Mouse (Mus musculus): Measurements from ENCODE around the gene Coq6. TPM values are rescaled to one million over a fixed set of nuclear protein-coding genes. Genes with fewer than 3 reads are reported as not detected.

The Coq6 gene
- polyA plus RNA-seq, 1 experiment from 2014 or later = 46.5 TPM

DNA sequence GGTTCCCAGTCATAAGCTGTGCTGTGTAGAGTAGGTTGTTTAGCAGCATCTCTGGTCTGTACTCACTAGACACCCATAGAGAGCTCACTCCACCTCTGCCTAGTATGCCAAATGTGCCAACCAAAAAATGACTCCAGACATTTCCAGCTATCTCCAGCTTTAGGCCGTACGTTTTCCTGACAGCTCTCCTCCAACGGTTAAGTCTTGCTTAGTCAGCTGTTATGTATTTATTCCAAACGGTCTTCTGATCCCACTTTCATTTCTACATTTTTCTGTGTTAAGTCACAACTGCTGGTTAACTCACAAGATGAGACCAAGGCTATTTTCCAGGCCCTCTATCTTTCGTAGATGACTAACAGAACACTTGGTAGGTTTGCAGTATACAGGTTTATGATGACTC lies 37.2 kb downstream of the Coq6 start:
- Histone ChIP-seq H3K4me3 (no peak overlapping the region), H3K36me3 (no peaks in the 10 kb centered on the region), H3K27ac (replicated peaks) (no peak overlapping the region), H3K9ac (replicated peaks) (no peak overlapping the region), H3K4me1 (no peaks in the 10 kb centered on the region), H3K27me3 (no peaks in the 10 kb centered on the region), H3K4me2 (replicated peaks) (no peak overlapping the region), H3K9me3 (no peaks in the 10 kb centered on the region)
- ATAC-seq (ENCODE audit: low FRiP score, low read depth) = no peak
- 89% methylated on average over 5 of the region's 5 CpGs for WGBS

DNA sequence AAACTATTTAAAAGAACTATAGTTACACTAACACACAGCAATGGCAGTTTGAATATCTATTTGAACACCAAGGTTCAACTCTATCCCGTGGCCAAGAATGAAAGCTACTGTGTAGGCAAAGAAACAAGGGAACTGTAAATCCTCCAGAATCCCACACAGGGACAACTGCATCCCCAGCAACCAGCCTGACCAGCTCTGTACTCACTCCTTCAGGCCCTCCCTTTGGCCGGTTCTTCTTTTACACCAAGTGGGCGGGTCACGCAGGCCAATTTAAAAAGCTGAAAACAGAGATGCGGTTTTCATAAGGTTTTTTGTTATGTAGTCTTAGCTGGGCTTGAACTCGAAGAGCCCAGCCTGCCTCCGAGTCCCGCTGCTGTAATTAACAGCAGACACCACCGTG lies 37.7 kb downstream of the Coq6 start:
- H3K27ac ChIP-seq (replicated peaks) = no peak overlapping the region
- no peak overlapping the region for H3K9ac ChIP-seq (replicated peaks)
- H3K9me3 ChIP-seq = no peaks in the 10 kb centered on the region
- no peaks in the 10 kb centered on the region for H3K27me3 ChIP-seq
- no peaks in the 10 kb centered on the region for H3K4me1 ChIP-seq
- WGBS = 83% methylated on average over 9 of the region's 9 CpGs
- no peak overlapping the region for H3K4me2 ChIP-seq (replicated peaks)
- ATAC-seq (ENCODE audit: low FRiP score, low read depth) = no peak
- H3K36me3 ChIP-seq = no peaks in the 10 kb centered on the region
- no peak overlapping the region for H3K4me3 ChIP-seq

DNA sequence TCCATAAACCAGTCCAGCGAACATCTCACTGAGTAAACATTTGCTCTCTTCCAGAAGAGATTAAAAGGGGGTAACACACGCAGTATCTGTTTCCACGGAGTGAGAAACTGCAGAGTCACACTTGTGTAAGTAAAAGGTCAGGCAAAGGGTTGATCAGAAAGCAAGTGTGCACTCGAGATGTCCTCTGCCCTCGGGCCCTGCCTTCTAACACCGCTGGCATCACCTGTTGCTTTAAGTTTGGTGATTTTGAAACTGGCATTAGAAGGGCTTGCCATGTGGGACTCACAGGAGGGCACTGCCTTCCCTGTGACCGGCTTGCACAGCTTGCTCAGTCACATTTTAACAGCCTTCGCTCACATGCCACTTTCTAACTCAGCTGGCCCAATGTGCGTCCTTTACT lies 38.2 kb downstream of the Coq6 start:
- H3K4me2 ChIP-seq (replicated peaks) = no peak overlapping the region
- H3K9me3 ChIP-seq = no peaks in the 10 kb centered on the region
- no peaks in the 10 kb centered on the region for H3K4me1 ChIP-seq
- H3K27me3 ChIP-seq = no peaks in the 10 kb centered on the region
- no peaks in the 10 kb centered on the region for H3K36me3 ChIP-seq
- 81% methylated on average over 9 of the region's 9 CpGs for WGBS
- H3K27ac ChIP-seq (replicated peaks) = no peak overlapping the region
- no peak overlapping the region for H3K9ac ChIP-seq (replicated peaks)
- ATAC-seq (ENCODE audit: low FRiP score, low read depth) = no peak
- no peak overlapping the region for H3K4me3 ChIP-seq

DNA sequence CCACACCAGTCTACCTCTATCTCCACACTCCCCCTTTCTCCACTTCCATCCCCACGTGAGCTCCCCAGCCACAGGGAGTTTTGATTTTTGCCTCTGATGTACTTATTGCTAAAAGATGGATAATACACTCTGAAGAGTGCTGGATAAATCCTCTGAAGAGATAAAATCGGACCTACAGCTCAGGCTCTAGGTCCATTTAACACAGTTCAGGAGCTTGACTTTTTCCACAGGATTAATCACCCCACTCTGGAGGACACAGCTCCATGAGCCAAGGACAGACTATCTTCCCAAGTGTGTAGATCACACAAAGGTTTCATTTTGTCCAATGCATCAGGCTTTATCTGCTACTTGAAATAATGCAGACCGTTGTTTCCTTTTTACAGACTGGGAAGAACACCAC lies 38.6 kb downstream of the Coq6 start:
- H3K27ac ChIP-seq (replicated peaks) = no peak overlapping the region
- no peak for ATAC-seq (ENCODE audit: low FRiP score, low read depth)
- no peaks in the 10 kb centered on the region for H3K4me1 ChIP-seq
- no peak overlapping the region for H3K9ac ChIP-seq (replicated peaks)
- no peaks in the 10 kb centered on the region for H3K9me3 ChIP-seq
- no peak overlapping the region for H3K4me2 ChIP-seq (replicated peaks)
- H3K36me3 ChIP-seq = no peaks in the 10 kb centered on the region
- 87% methylated on average over 3 of the region's 3 CpGs for WGBS
- H3K4me3 ChIP-seq = no peak overlapping the region
- H3K27me3 ChIP-seq = no peaks in the 10 kb centered on the region

DNA sequence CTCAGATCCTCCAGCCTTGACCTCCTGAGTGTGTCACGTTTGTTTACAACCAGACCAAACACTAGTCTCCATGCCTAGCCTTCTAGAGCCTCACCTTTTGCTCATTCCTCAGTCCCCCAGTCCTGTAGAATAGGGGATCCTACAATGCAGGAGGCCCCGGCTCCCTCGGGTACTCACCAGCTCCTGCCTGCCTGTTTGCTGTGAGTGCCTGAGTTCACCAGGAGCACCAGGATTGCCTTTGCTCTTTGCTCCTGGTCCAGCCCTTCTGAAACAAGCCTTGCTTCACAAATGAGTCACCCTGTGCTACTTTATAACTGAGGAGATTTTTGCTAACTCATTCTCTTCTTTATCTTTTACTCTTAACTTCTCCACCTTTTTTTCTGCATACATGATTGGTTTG lies 39.2 kb downstream of the Coq6 start:
- Histone ChIP-seq H3K9ac (replicated peaks) (no peak overlapping the region), H3K27me3 (no peaks in the 10 kb centered on the region), H3K4me1 (no peaks in the 10 kb centered on the region), H3K4me2 (replicated peaks) (no peak overlapping the region), H3K9me3 (no peaks in the 10 kb centered on the region), H3K4me3 (no peak overlapping the region), H3K27ac (replicated peaks) (no peak overlapping the region), H3K36me3 (no peaks in the 10 kb centered on the region)
- WGBS = 71% methylated on average over 3 of the region's 3 CpGs
- ATAC-seq (ENCODE audit: low FRiP score, low read depth) = no peak

GRCm38 (mm10) chr12:84402923-84403322 lies 41.5 kb downstream of the Coq6 start:
- ATAC-seq (ENCODE audit: low FRiP score, low read depth) = no peak
- H3K9me3 ChIP-seq = no peaks in the 10 kb centered on the region
- no peak overlapping the region for H3K27ac ChIP-seq (replicated peaks)
- no peaks in the 10 kb centered on the region for H3K36me3 ChIP-seq
- no peak overlapping the region for H3K4me3 ChIP-seq
- peaks cover 3% of the 10 kb centered on the region for H3K4me1 ChIP-seq
- no peak overlapping the region for H3K4me2 ChIP-seq (replicated peaks)
- H3K27me3 ChIP-seq = no peaks in the 10 kb centered on the region
- WGBS = 73% methylated on average over 9 of the region's 9 CpGs
- no peak overlapping the region for H3K9ac ChIP-seq (replicated peaks)

- Histone ChIP-seq H3K9me3 (no peaks in the 10 kb centered on the region), H3K27me3 (0 out of 2 replicates have a peak, but pooled peaks cover 2% of the 10 kb centered on the region), H3K27ac (replicated peaks) (no peak overlapping the region), H3K4me3 (no peak overlapping the region), H3K4me1 (peaks cover 10% of the 10 kb centered on the region), H3K36me3 (no peaks in the 10 kb centered on the region), H3K9ac (replicated peaks) (no peak overlapping the region), H3K4me2 (replicated peaks) (no peak overlapping the region)
- WGBS = 75% methylated on average over 6 of the region's 6 CpGs
- no peak for ATAC-seq (ENCODE audit: low FRiP score, low read depth)
Measured at GRCm38 (mm10) chr12:84404541-84404940, 43.1 kb downstream of the Coq6 start.

GRCm38 (mm10) chr12:84407259-84407658 lies 45.8 kb downstream of the Coq6 start:
- ATAC-seq (ENCODE audit: low FRiP score, low read depth) = no peak
- Histone ChIP-seq H3K27ac (replicated peaks) (no peak overlapping the region), H3K4me2 (replicated peaks) (no peak overlapping the region), H3K27me3 (peaks cover 6% of the 10 kb centered on the region; the same call in 1 of the 2 replicates), H3K4me3 (no peak overlapping the region), H3K36me3 (no peaks in the 10 kb centered on the region), H3K4me1 (peaks cover 11% of the 10 kb centered on the region), H3K9me3 (no peaks in the 10 kb centered on the region), H3K9ac (replicated peaks) (no peak overlapping the region)
- WGBS = 68% methylated on average over 4 of the region's 4 CpGs

DNA sequence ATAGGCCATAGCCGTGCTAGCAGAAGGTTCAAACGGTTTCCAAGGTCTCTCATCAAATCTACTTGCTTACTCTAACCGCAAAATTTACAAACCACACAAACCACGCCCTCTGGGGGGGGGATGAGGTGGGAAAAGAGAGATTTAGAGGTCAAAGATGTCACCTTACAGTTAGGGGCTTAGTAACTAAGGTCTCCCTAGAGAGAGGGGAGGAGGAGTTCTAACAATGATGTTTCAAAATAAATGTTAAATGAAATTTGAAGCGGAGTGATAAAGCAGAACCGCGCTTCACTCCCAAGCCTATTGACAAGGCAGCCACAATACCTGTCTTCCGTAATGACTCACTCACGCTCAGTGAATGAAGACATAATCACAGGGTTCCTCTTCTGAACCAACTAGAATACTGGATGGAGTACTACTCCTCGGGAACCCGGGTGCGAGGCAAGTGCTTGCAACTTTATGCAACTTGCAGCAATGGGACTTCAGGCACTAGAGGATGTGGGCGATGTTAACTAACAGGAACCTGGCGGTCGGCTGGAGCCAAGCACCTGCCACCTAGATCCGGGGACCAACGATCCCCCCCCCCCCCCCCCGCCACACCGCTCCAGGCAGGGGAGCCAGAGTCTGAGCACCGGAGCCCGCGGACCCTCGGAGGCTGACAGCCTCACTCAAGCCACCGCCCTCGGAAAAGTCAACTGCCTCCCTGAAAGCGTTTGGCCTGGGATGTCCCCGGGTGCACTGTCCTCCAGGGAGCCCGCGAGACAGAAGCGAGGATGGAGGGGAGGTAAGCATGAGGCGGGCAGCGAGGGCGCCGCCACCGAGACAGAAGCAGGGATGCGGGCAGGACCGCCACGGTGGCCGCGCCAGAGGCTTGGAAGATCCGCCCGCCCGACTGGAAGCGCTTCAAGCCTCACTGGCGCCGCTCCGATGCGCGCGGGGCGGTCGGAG lies 46.7 kb downstream of the Coq6 start:
- Histone ChIP-seq H3K36me3 (no peaks in the 10 kb centered on the region), H3K27me3 (peaks cover 6% of the 10 kb centered on the region; the same call in 1 of the 2 replicates), H3K9ac (replicated peaks) (peak overlapping the region; percentile 80), H3K9me3 (no peaks in the 10 kb centered on the region), H3K27ac (replicated peaks) (peak overlapping the region; percentile 81), H3K4me1 (peaks cover 11% of the 10 kb centered on the region), H3K4me3 (peak overlapping the region; percentile 75), H3K4me2 (replicated peaks) (peak overlapping the region; percentile 92)
- no peak; the same call in none of the 2 replicates for ATAC-seq (ENCODE audit: low FRiP score, low read depth)
- WGBS = 1% methylated on average over 45 of the region's 52 CpGs

DNA sequence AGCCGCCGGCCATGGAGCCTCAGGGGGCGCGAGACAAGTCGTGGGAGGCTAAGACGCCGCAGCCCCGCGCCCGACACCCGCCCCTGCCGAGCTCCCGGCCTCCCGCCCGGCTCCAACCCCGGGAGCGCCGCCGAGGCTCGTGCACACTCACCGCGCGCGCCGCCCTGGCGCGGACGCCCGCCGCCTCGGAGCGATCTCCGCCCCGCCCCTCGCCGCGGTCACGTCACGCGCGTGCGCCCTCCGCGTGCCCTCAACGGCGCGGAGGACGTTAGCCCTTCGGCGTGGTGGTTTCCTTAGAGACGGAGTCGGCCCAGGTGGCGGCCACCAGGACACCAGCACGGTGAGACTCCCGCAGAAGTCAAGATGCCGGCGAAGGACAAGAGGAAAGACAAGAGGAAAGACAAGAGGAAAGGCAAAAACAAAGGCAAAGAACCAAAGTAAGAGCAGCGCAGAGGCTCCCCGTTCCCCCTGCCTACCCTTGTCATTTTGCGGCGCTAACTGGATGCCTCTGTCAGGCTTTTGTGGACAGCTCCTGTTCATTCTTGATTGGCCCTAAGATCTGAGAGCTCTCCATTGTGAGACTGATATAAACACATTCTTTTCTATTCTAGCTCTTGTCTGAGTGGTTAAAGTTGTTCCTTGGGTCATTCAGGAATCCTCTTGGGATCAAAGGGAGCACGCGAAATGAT lies 47.5 kb downstream of the Coq6 start, which contains the start of the genes Entpd5 and Bbof1:
TSS of gene Entpd5 (minus strand) at position 211 of the 689 bp plus-strand sequence.
TSS of gene Bbof1 (plus strand) at position 253 of the 689 bp plus-strand sequence.
- Histone ChIP-seq H3K4me2 (replicated peaks) (peak within 1 kb of the TSS; percentile 92), H3K27me3 (peaks cover 6% of the 10 kb centered on the region; the same call in 1 of the 2 replicates), H3K27ac (replicated peaks) (peak within 1 kb of the TSS; percentile 81), H3K4me1 (peaks cover 11% of the 10 kb centered on the region), H3K4me3 (peak within 1 kb of the TSS; percentile 75), H3K9me3 (no peaks in the 10 kb centered on the region), H3K9ac (replicated peaks) (peak within 1 kb of the TSS; percentile 80), H3K36me3 (no peaks in the 10 kb centered on the region)
- peak; percentile 90 for ATAC-seq (ENCODE audit: low FRiP score, low read depth)
- 2% methylated on average over 35 of the region's 63 CpGs for WGBS

GRCm38 (mm10) chr12:84416834-84417604 lies 55.6 kb downstream of the Coq6 start, which contains the start of gene Rnf113a2:
Rnf113a2 (plus strand) TSS chr12:84417196.
- H3K27me3 ChIP-seq = no peaks in the 10 kb centered on the region
- ATAC-seq (ENCODE audit: low FRiP score, low read depth) = peak; percentile 85
- peak within 1 kb of the TSS; percentile 56; the same call in 1 of the 2 replicates for H3K27ac ChIP-seq (replicated peaks)
- no peaks in the 10 kb centered on the region for H3K9me3 ChIP-seq
- peak within 1 kb of the TSS; percentile 58 for H3K4me3 ChIP-seq
- H3K4me2 ChIP-seq (replicated peaks) = peak within 1 kb of the TSS; percentile 72
- H3K4me1 ChIP-seq = peaks cover 5% of the 10 kb centered on the region; the same call in 1 of the 2 replicates
- H3K36me3 ChIP-seq = no peaks in the 10 kb centered on the region
- 3% methylated on average over 50 of the region's 50 CpGs for WGBS
- H3K9ac ChIP-seq (replicated peaks) = peak within 1 kb of the TSS; percentile 61

Measured in midbrain, embryonic 12.5 days (tissue).